ENCODE assay signal across 10 mouse cellular contexts in genomic region chr12:99921045-99921444, GRCm38 (mm10). TPM values are rescaled to one million over a fixed set of nuclear protein-coding genes. Genes with fewer than 3 reads are reported as not detected.
DNase-seq lines count a peak whose midpoint lies in the region; ATAC-seq and TF ChIP-seq lines count a peak whose summit lies in the region.
"Had no signal": no experiment of that assay in that cellular context is flagged by ENCODE, and none has a peak within 500 bp of the region (broad histone marks: within the 10 kb centered on the region; RNA-seq: fewer than 3 reads in every experiment).

No protein-coding gene starts in this region.

- 0 out of 2 replicates have a peak, but pooled peaks cover 10% of the 10 kb centered on the region for H3K36me3 ChIP-seq in kidney, postnatal 0 days (ENCODE audit: insufficient read depth, low read length)
- H3K36me3 ChIP-seq in ES-Bruce4 (ENCODE audit: control insufficient read depth, insufficient read depth, low read length, poor library complexity, severe bottlenecking) = peaks cover 3% of the 10 kb centered on the region; the same call in 1 of the 2 replicates

- H3K9me3 ChIP-seq in kidney, postnatal 0 days (replicated peaks; ENCODE audit: low read length) = no peaks in the 10 kb centered on the region
- no peaks in the 10 kb centered on the region for H3K9me3 ChIP-seq in ES-Bruce4 (replicated peaks; ENCODE audit: control insufficient read depth, insufficient read depth, low read length, poor library complexity, severe bottlenecking)
- H3K9me3 ChIP-seq: limb, embryonic 13.5 days had no signal

- no peak overlapping the region for H3K27ac ChIP-seq in kidney, postnatal 0 days
- H3K27ac ChIP-seq in ES-Bruce4 (ENCODE audit: insufficient read depth, low read length) = no peak overlapping the region
- H3K27ac ChIP-seq: limb, embryonic 13.5 days had no signal

- no peak for TF ChIP-seq POLR2A in ES-Bruce4 (IDR thresholded peaks at IDR 0.05; ENCODE audit: insufficient read depth, low read length)

- H3K27me3 ChIP-seq in kidney, postnatal 0 days (ENCODE audit: insufficient read depth, low read length) = no peaks in the 10 kb centered on the region
- H3K27me3 ChIP-seq in ES-Bruce4 (ENCODE audit: control insufficient read depth, insufficient read depth, low read length, poor library complexity, severe bottlenecking) = no peaks in the 10 kb centered on the region
- H3K27me3 ChIP-seq: limb, embryonic 13.5 days had no signal

- no peak overlapping the region for H3K4me3 ChIP-seq in kidney, postnatal 0 days (replicated peaks; ENCODE audit: low read depth, low read length)
- H3K4me3 ChIP-seq in ES-Bruce4 (ENCODE audit: low read depth, low read length) = no peak overlapping the region
- H3K4me3 ChIP-seq: limb, embryonic 13.5 days had no signal

- H3K4me2 ChIP-seq in kidney, postnatal 0 days (ENCODE audit: low read length) = no peak overlapping the region
- H3K4me2 ChIP-seq: limb, embryonic 13.5 days had no signal

- H3K9ac ChIP-seq in kidney, postnatal 0 days (ENCODE audit: low read depth, low read length) = no peak overlapping the region
- H3K9ac ChIP-seq in ES-Bruce4 (ENCODE audit: low read depth, poor library complexity, severe bottlenecking) = no peak overlapping the region
- H3K9ac ChIP-seq: limb, embryonic 13.5 days had no signal

- peak; percentile 67 for TF ChIP-seq CTCF in kidney, postnatal 0 days (IDR thresholded peaks at IDR 0.05; ENCODE audit: low read depth)
- peak; percentile 36 for TF ChIP-seq CTCF in ES-Bruce4 (IDR thresholded peaks at IDR 0.05; ENCODE audit: low read depth, low read length)

- WGBS in kidney, postnatal 0 days = 89% methylated on average over 3 of the region's 3 CpGs

- no peak for DNase-seq in kidney, postnatal 0 days (ENCODE audit: low spot score)
- DNase-seq in kidney, adult 11 months = no peak
- peak; percentile 34 for DNase-seq in A20 (ENCODE audit: low read depth, low spot score)
- peak; percentile 49 to 55 for DNase-seq in kidney, postnatal 4 days
- no peak for DNase-seq in layer of hippocampus, postnatal 10 days (ENCODE audit: low spot score in 2 of 2)
- DNase-seq in frontal cortex, postnatal 25 days (ENCODE audit: low spot score in 2 of 2) = no peak
- DNase-seq: heart, postnatal 36 days had no signal

- no peak for TF ChIP-seq EP300 in ES-Bruce4 (IDR thresholded peaks at IDR 0.05; ENCODE audit: insufficient read depth, low read depth, low read length)

- no peak for ATAC-seq in kidney, postnatal 0 days (replicated peaks; ENCODE audit: low FRiP score, low read depth)
- ATAC-seq: midbrain, embryonic 16.5 days had no signal

- no peaks in the 10 kb centered on the region for H3K4me1 ChIP-seq in kidney, postnatal 0 days (replicated peaks; ENCODE audit: insufficient read depth, low read length)
- H3K4me1 ChIP-seq in ES-Bruce4 (ENCODE audit: control insufficient read depth, insufficient read depth, low read length) = no peaks in the 10 kb centered on the region
- H3K4me1 ChIP-seq: limb, embryonic 13.5 days had no signal

RNA-seq across cellular contexts. Expression of gene Tdp1, which starts 36.7 kb away (rescaled TPM):
- 31.3 and 37.9 TPM in 2 replicates for polyA plus RNA-seq in kidney, postnatal 0 days (2015; fragmentation: Nextera tagmentation; extraction: Ambion mirVana)
- 68.7 and 69.7 TPM in 2 replicates for polyA plus RNA-seq in ES-Bruce4 (2011; ENCODE audit: insufficient read depth, insufficient read length, low read depth, missing spikeins)
- 10 to 100 TPM; 34.9 to 36.4 TPM for total RNA-seq in layer of hippocampus, postnatal 10 days (2021)

RNA-seq across cellular contexts. Expression of gene Efcab11, which starts 36.8 kb away (rescaled TPM):
- 6.8 and 8.3 TPM in 2 replicates for polyA plus RNA-seq in kidney, postnatal 0 days (2015; fragmentation: Nextera tagmentation; extraction: Ambion mirVana)
- polyA plus RNA-seq in ES-Bruce4 (2011; ENCODE audit: insufficient read depth, insufficient read length, low read depth, missing spikeins) = 8.4 and 12.2 TPM in 2 replicates
- total RNA-seq in layer of hippocampus, postnatal 10 days (2021) = 1 to 10 TPM in 1 of 2 experiments, under 1 TPM in 1; 0.94 to 1.2 TPM
- total RNA-seq: heart, postnatal 36 days had no signal

RNA-seq across cellular contexts. Expression of gene Kcnk13, which starts 43.3 kb away (rescaled TPM):
- polyA plus RNA-seq in kidney, postnatal 0 days (2015; fragmentation: Nextera tagmentation; extraction: Ambion mirVana) = 0.11 and 0.16 TPM in 2 replicates
- not detected in 2 replicates for polyA plus RNA-seq in ES-Bruce4 (2011; ENCODE audit: insufficient read depth, insufficient read length, low read depth, missing spikeins)
- total RNA-seq in layer of hippocampus, postnatal 10 days (2021) = 1 to 10 TPM; 3.3 to 3.7 TPM

Comparison
In these comparisons a context has a peak if more than half of its experiments do, and no peak if none do; other contexts are left out.
1. DNase-seq: peak in A20 (single experiment) and kidney, postnatal 4 days (2 of 2); none in kidney, postnatal 0 days (single experiment), kidney, adult 11 months (single experiment), layer of hippocampus, postnatal 10 days (0 of 2) and frontal cortex, postnatal 25 days (0 of 2).